Mouse (Mus musculus) forebrain, embryonic 15.5 days (tissue): ENCODE results near the gene Gm6588. TPM values are rescaled to one million over a fixed set of nuclear protein-coding genes. Genes with fewer than 3 reads are reported as not detected.
"Not testable (repeated sequence)": the region's sequence is repeated elsewhere in the genome, so short reads cannot be mapped to it uniquely, and the experiment has no call there.

Experiments
- ATAC-seq: fragments of 200-750 bp; cut with Nextera tagmentation; replicated peaks from 2 replicates; pipeline ENCODE4 v1.8.0; 2017; ENCODE audit warnings: mild to moderate bottlenecking, moderate TSS enrichment, moderate library complexity
- H3K27ac ChIP-seq: fragments of 300-500 bp; sonication (generic); replicated peaks from 2 replicates; pipeline ENCODE4 v1.5.1; 2015; ENCODE audit warnings: mild to moderate bottlenecking, inconsistent platforms
- H3K27me3 ChIP-seq: fragments of 300-500 bp; sonication (generic); 2 replicates; pipeline ENCODE4 v1.6.1; 2015; ENCODE audit warnings: inconsistent platforms
- H3K36me3 ChIP-seq: fragments of 300-500 bp; sonication (generic); 2 replicates; pipeline ENCODE4 v1.6.1; 2015; ENCODE audit warnings: mild to moderate bottlenecking, inconsistent platforms
- H3K4me1 ChIP-seq: fragments of 300-500 bp; sonication (generic); 2 replicates; pipeline ENCODE4 v1.6.1; 2015; ENCODE audit warnings: inconsistent platforms
- H3K4me2 ChIP-seq: fragments of 300-500 bp; sonication (generic); replicated peaks from 2 replicates; pipeline ENCODE4 v1.6.1; 2015; ENCODE audit warnings: mild to moderate bottlenecking, inconsistent platforms
- H3K4me3 ChIP-seq: fragments of 300-500 bp; sonication (generic); 2 replicates; pipeline ENCODE4 v1.5.1; 2015; ENCODE audit warnings: mild to moderate bottlenecking, inconsistent platforms
- H3K9ac ChIP-seq: fragments of 300-500 bp; sonication (generic); replicated peaks from 2 replicates; pipeline ENCODE4 v1.6.1; 2015; ENCODE audit warnings: mild to moderate bottlenecking, inconsistent platforms
- H3K9me3 ChIP-seq: fragments of 300-500 bp; sonication (generic); 2 replicates; pipeline ENCODE4 v1.6.1; 2016; ENCODE audit warnings: inconsistent platforms
- WGBS: fragments of 180-500 bp; shearing (Covaris S2); methylation state at CpG from one replicate; pipeline ENCODE4 v1.1.7; 2015; ENCODE audit warnings: mixed read lengths; 5-methylcytosine and 5-hydroxymethylcytosine counted together
- polyA plus RNA-seq: library from polyadenylated mRNA; unstranded; fragments of >200 nt; fragmentation: Nextera tagmentation; extraction: Ambion mirVana; gene quantifications from 2 replicates; pipeline ENCODE4 v1.2.1, GENCODE M21; 2015

Gene Gm6588
- 0.84 and 1.0 TPM in 2 replicates for polyA plus RNA-seq

- WGBS: 78% methylated on average over 18 of the region's 18 CpGs
- no peak within 1 kb of the TSS for H3K27ac ChIP-seq
Measured at GRCm38 (mm10) chr5:112448747-112449440, at the start of gene Gm6588. Gm6588 (plus strand) TSS chr5:112449426.

GRCm38 (mm10) chr5:112402437-112402836 is 46.8 kb upstream of the Gm6588 start:
- Histone ChIP-seq H3K27me3 (no peaks in the 10 kb centered on the region), H3K9ac (no peak overlapping the region), H3K9me3 (no peaks in the 10 kb centered on the region), H3K4me3 (no peak overlapping the region), H3K4me1 (no peaks in the 10 kb centered on the region), H3K36me3 (no peaks in the 10 kb centered on the region), H3K27ac (no peak overlapping the region), H3K4me2 (no peak overlapping the region)
- 73% methylated on average over 3 of the region's 3 CpGs for WGBS
- ATAC-seq: no peak

More at GRCm38 (mm10) chr5:112448747-112449440, at the start of gene Gm6588:
- ATAC-seq: no peak
- Histone ChIP-seq H3K27me3 (no peaks in the 10 kb centered on the region), H3K9ac (no peak within 1 kb of the TSS), H3K4me1 (peaks cover 2% of the 10 kb centered on the region; the same call in 1 of the 2 replicates), H3K9me3 (no peaks in the 10 kb centered on the region), H3K4me2 (no peak within 1 kb of the TSS), H3K4me3 (no peak within 1 kb of the TSS), H3K36me3 (no peaks in the 10 kb centered on the region)

GRCm38 (mm10) chr5:112406017-112406416 is 43.2 kb upstream of the Gm6588 start:
- Histone ChIP-seq H3K36me3 (no peaks in the 10 kb centered on the region), H3K4me2 (no peak overlapping the region), H3K9me3 (no peaks in the 10 kb centered on the region), H3K9ac (no peak overlapping the region), H3K27ac (no peak overlapping the region), H3K27me3 (no peaks in the 10 kb centered on the region), H3K4me1 (peaks cover 14% of the 10 kb centered on the region), H3K4me3 (no peak overlapping the region)
- 70% methylated on average over 3 of the region's 3 CpGs for WGBS
- no peak for ATAC-seq

DNA sequence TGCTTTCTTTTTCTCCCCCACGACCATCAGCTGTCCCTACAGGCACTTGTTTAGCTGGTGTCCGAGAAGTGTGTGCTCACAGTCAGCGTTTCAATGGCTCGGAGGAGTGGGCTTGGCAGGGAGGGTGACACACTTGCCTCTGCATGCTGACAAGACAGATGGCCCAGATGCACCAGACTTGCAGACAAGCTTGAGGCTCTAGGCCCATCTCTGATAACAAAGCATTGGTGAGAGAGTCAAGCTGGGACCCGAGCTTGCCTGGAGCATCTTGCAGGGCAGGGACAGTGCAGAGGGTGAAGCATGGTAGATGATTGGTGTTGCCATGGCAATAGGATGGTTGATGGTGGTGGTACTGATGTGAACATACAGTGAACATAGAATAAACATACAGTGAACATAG is 40.0 kb upstream of the Gm6588 start:
- no peak overlapping the region for H3K4me3 ChIP-seq
- no peaks in the 10 kb centered on the region for H3K9me3 ChIP-seq
- no peak for ATAC-seq
- H3K36me3 ChIP-seq: no peaks in the 10 kb centered on the region
- H3K9ac ChIP-seq: no peak overlapping the region
- H3K27ac ChIP-seq: peak overlapping the region; percentile 28; the same call in 1 of the 2 replicates
- H3K4me2 ChIP-seq: no peak overlapping the region
- H3K4me1 ChIP-seq: peaks cover 29% of the 10 kb centered on the region
- no peaks in the 10 kb centered on the region for H3K27me3 ChIP-seq
- 44% methylated on average over 5 of the region's 5 CpGs for WGBS

GRCm38 (mm10) chr5:112411072-112411471 is 38.2 kb upstream of the Gm6588 start:
- 18% methylated on average over 11 of the region's 11 CpGs for WGBS
- H3K36me3 ChIP-seq: no peaks in the 10 kb centered on the region
- H3K9me3 ChIP-seq: no peaks in the 10 kb centered on the region
- no peak overlapping the region for H3K4me3 ChIP-seq
- peak overlapping the region; percentile 34 for H3K9ac ChIP-seq
- 0 out of 2 replicates have a peak, but pooled peaks have one; percentile 5 for ATAC-seq
- H3K4me1 ChIP-seq: peaks cover 29% of the 10 kb centered on the region
- peak overlapping the region; percentile 81 for H3K27ac ChIP-seq
- H3K27me3 ChIP-seq: no peaks in the 10 kb centered on the region
- H3K4me2 ChIP-seq: peak overlapping the region; percentile 31

GRCm38 (mm10) chr5:112411514-112412335 is 37.5 kb upstream of the Gm6588 start:
- Histone ChIP-seq H3K4me2 (peak overlapping the region; percentile 31), H3K9ac (peak overlapping the region; percentile 34), H3K9me3 (no peaks in the 10 kb centered on the region), H3K27ac (peak overlapping the region; percentile 81), H3K27me3 (no peaks in the 10 kb centered on the region), H3K36me3 (no peaks in the 10 kb centered on the region), H3K4me1 (peaks cover 29% of the 10 kb centered on the region), H3K4me3 (no peak overlapping the region)
- ATAC-seq: peak; percentile 81
- WGBS: 12% methylated on average over 19 of the region's 19 CpGs

DNA sequence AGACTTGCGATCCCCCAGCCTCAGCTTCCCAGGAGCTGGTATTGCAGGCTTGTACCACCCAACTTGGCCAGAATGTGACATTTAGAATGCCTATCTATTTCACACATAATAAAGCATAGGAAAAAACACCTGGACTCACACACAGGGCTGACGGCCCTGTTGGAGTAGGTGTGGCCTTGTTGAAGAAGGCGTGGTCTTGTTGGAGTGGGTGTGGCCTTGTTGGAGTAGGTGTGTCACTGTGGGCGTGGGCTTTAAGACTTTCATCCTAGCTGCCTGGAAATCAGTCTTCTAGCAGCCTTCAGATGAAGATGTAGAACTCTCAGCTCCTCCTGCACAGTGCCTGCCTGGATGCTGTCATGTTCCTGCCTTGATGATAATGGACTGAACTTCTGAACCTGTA is 36.4 kb upstream of the Gm6588 start:
- H3K9me3 ChIP-seq, H3K27me3 ChIP-seq, ATAC-seq, H3K9ac ChIP-seq, H3K4me3 ChIP-seq, H3K36me3 ChIP-seq, H3K27ac ChIP-seq, H3K4me2 ChIP-seq: not testable (repeated sequence)
- 80% methylated on average over 4 of the region's 4 CpGs for WGBS
- peaks cover 29% of the 10 kb centered on the region for H3K4me1 ChIP-seq

GRCm38 (mm10) chr5:112416673-112417072 is 32.6 kb upstream of the Gm6588 start:
- H3K27me3 ChIP-seq: no peaks in the 10 kb centered on the region
- H3K4me1 ChIP-seq: peaks cover 8% of the 10 kb centered on the region
- no peak overlapping the region for H3K9ac ChIP-seq
- H3K4me2 ChIP-seq: no peak overlapping the region
- peaks cover 11% of the 10 kb centered on the region; the same call in 1 of the 2 replicates for H3K36me3 ChIP-seq
- no peaks in the 10 kb centered on the region for H3K9me3 ChIP-seq
- WGBS: 48% methylated on average over 5 of the region's 5 CpGs
- no peak overlapping the region for H3K4me3 ChIP-seq
- H3K27ac ChIP-seq: no peak overlapping the region
- ATAC-seq: no peak

DNA sequence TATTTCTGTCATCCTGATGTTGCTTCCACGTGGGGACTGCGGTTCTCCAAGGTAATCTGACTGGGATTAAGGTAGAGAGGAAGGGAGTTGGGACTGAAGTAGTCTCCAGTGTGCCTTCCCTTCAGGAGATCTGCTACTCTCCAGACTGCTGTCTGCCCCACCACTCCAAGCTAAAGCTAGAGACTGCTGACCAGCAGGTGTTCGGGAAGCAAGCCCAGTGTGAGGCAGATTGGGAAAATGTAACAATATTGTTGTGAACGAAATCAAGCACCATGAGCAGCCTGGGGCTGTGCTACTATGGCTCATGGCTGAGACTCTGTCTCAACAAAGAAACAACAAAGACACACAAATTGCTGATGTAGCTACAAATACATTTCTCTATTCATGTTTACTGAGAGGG is 31.2 kb upstream of the Gm6588 start:
- no peak for ATAC-seq
- Histone ChIP-seq H3K9me3 (no peaks in the 10 kb centered on the region), H3K27me3 (no peaks in the 10 kb centered on the region), H3K27ac (no peak overlapping the region), H3K36me3 (peaks cover 14% of the 10 kb centered on the region; the same call in 1 of the 2 replicates), H3K9ac (no peak overlapping the region), H3K4me3 (no peak overlapping the region), H3K4me2 (no peak overlapping the region), H3K4me1 (no peaks in the 10 kb centered on the region; the same call in 1 of the 2 replicates)
- 64% methylated on average over 4 of the region's 4 CpGs for WGBS

DNA sequence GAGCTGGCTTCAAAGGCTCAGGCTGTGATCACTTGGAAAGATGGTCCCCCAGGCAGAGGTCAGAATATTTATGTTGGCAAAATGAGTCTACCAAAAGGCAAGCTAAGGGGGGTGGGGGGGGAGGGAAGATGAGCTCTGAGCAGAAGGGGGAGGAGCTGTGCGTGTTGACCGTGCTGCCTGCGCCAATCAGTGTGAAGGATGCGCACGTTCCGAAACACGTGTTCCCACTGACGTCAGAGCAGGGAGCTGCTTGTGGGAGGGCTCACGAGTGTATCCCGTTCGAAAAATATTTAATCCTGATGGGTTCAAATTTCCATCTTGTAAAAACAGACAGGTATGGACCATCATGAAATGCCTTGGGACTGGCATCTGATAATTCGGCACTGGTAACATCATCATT is 29.7 kb upstream of the Gm6588 start:
- Histone ChIP-seq H3K9ac (no peak overlapping the region), H3K36me3 (peaks cover 16% of the 10 kb centered on the region; the same call in 1 of the 2 replicates), H3K27me3 (no peaks in the 10 kb centered on the region), H3K4me1 (no peaks in the 10 kb centered on the region; the same call in 1 of the 2 replicates), H3K4me3 (no peak overlapping the region), H3K27ac (no peak overlapping the region), H3K9me3 (no peaks in the 10 kb centered on the region), H3K4me2 (peak overlapping the region; percentile 3; the same call in 1 of the 2 replicates)
- WGBS: 27% methylated on average over 12 of the region's 12 CpGs
- ATAC-seq: no peak

DNA sequence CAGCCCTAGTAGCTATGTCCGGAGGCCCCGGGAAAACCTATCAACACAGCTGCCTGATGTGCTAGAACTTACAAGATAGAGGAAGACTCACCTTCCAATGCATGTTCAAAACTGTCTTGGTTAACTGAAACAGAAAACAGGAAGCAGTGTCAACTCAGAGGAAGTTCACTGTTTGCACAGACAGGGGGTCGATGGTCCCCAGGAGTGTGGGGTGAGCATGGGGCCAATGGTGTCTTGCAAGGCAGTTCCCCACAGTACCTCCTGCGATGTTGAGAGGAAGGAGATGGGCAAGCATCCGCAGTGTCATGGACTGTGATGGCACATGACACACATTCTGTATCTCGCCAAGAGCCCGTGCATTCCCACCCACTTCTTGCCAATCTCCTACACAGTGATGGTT is 22.6 kb upstream of the Gm6588 start:
- no peak for ATAC-seq

GRCm38 (mm10) chr5:112427283-112427682 is 21.9 kb upstream of the Gm6588 start:
- Histone ChIP-seq H3K9me3 (no peaks in the 10 kb centered on the region), H3K27ac (no peak overlapping the region), H3K4me2 (no peak overlapping the region), H3K27me3 (peaks cover 8% of the 10 kb centered on the region), H3K4me1 (peaks cover 9% of the 10 kb centered on the region), H3K9ac (no peak overlapping the region), H3K4me3 (no peak overlapping the region), H3K36me3 (0 out of 2 replicates have a peak, but pooled peaks cover 2% of the 10 kb centered on the region)
- 0 out of 2 replicates have a peak, but pooled peaks have one; percentile 15 for ATAC-seq
- 32% methylated on average over 2 of the region's 2 CpGs for WGBS

More for the DNA sequence above, 22.6 kb upstream of the Gm6588 start:
- H3K9ac ChIP-seq: no peak overlapping the region
- no peak overlapping the region for H3K4me3 ChIP-seq
- no peak overlapping the region for H3K27ac ChIP-seq
- H3K27me3 ChIP-seq: peaks cover 3% of the 10 kb centered on the region; the same call in 1 of the 2 replicates
- H3K36me3 ChIP-seq: peaks cover 5% of the 10 kb centered on the region; the same call in 1 of the 2 replicates
- 91% methylated on average over 7 of the region's 7 CpGs for WGBS
- peaks cover 9% of the 10 kb centered on the region for H3K4me1 ChIP-seq
- H3K9me3 ChIP-seq: no peaks in the 10 kb centered on the region
- no peak overlapping the region for H3K4me2 ChIP-seq
